Mouse (Mus musculus) cerebellum, postnatal 4 days (tissue): ENCODE data around the gene Fignl2.

Experiments
- DNase-seq, 2 experiments: peaks; one replicate each; pipeline ENCODE4 v3.0.0; 2022; ENCODE audit warnings: low spot score in 2 of 2, mixed read lengths in 1 of 2

The Fignl2 gene

DNA sequence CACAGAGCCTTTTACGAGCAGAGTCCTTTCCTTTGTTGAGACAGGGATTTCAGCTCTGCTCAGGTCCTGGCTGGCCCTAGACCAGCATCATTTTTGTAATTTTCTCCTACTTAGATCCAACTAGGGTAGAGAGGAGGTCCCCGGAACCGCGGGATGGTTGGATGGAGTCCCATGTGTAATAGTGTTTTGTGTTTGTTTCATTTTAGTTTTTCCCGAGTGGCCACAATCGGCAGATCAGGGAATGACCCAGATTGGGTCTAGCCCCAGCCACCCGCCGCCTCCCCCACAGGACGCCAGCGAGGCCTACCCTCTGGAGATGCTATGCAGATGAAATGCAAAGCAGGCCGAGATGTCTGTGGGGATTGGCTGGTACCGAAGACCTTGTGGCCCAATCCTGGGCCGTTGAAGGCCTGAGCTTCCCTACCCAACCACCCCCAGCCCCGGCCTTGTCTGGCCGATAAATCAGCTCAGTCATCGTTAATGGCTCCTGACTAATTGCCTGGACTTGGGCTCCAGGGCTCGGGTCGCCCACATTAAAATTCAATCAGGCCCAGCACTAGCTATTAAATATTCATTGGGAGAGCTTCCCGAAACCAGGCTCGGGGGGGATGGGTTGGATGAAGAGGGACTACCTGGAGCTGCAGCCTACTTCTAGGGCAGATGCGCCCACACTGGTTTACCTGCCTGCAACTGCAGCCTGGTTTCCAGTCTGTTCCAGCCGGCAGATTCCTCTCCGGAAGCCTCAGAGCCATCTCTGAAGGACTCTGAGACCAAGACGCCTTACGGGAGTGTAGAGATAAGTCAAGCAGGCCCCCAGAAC, 14.7 kb upstream of the Fignl2 start:
- DNase-seq: no peak

DNA sequence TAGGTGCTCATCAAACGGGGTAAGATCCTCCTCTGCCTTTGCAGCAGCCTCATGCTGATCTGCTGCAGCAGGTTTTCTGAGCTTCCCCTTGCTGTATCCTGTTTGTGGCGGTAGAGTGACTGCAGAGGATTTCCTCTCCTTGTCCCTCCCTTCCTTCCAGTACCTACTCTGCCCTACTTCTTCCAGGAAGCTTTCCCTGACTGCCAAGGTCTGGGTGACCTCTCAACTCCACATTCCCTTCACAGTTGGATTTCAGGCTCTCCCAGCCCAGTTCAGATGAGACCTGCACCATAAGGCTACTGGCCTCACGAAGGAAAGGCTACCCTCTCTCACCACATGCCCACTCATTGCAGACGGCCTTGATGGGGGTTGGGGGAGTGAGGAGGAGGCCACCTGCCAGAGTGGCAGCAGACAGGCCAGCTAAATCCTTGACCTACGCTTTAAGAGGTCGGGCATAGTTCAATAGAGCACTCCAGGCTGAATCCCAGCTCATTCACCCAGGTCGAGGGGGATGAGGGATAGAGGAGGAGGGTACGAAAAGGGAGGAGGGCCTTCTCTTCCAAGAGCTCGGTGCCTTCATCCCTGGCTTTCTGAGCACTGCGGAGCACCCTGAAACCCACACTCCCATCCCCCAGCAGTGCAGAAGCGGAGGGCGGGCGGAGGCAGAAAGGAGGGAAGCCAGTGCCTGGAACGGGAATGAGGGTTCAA, 13.9 kb upstream of the Fignl2 start:
- no peak for DNase-seq

- DNase-seq: no peak
Observed at GRCm38 (mm10) chr15:101091551-101091950, 13.2 kb upstream of the Fignl2 start.

- DNase-seq: no peak
Observed at GRCm38 (mm10) chr15:101088291-101088690, 9.9 kb upstream of the Fignl2 start.

- no peak for DNase-seq
Observed at GRCm38 (mm10) chr15:101086956-101087355, 8.6 kb upstream of the Fignl2 start.

- DNase-seq: no peak
Observed at GRCm38 (mm10) chr15:101086451-101086850, 8.1 kb upstream of the Fignl2 start.

DNA sequence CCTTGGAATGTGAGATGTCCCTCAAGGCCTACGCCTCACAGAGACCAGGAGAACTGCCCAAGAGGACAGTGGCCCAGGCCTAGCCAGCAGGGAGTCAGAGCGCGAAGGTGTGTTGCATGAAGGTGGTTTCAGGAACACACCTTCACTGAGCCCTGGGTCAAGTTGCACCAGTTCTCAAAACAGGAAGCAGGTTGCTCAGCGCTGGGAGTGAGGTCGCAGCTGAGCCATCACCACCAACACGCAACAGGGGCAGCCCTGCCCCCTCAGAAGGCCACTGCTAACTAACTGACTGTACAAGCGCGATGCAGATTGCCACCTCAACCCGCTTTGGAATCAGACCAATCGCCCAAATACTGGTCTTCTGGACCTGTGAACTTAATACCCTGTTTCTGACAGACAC, 6.1 kb upstream of the Fignl2 start:
- no peak for DNase-seq

- no peak for DNase-seq
Observed at GRCm38 (mm10) chr15:101082236-101082635, 3.9 kb upstream of the Fignl2 start.

DNA sequence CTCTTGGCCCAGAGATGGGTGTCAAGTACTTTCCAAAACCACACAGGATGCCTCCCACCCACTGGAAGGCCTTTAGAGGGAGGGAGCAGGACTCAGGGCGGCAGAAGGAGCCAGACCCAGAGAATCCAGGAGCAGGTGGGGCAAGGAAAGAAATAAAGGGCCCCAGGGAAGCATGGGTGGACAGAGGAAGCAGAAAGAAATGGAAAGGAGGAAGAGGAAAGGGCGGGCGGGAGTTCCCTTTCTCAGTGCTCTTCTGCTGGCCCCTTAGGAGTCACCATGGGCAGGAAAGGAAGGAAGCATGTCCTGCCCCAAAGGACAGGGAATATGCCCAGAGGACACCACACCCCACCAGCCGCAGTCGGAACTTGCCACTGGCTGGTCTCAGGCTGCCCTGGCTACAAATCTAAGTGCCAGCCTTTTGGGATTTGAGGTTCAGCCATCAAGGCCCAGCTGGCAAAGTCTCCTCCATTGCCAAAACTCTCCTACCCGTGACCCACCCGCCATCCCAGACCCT, 2.7 kb upstream of the Fignl2 start:
- DNase-seq: no peak

DNA sequence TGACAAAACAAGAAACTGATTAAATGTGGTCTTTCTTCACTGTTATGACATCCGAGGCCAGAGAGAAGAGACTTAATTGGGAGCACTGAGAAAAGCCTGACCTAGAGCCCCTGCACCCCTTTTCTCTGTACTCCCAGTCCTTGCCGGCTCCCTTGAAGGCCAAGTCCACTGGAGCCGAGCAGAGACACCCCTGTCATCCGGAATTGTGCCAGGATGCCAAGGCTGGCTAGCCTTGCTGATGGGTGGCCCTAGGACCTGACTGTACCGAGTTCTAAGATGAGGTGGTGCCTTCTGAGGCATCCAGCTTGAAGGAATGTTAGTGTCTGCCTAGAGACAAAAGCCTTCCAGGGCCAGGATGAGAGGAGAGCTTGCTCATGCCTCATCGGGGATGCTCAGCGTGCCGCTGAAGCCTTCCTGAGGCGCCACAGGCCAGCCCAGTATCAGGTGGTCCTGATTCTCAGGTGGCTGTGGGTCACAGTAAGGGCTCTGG, 1.7 kb upstream of the Fignl2 start:
- no peak for DNase-seq

GRCm38 (mm10) chr15:101078731-101079156, 377 bp upstream of the Fignl2 start:
- peak; percentile 45 to 56 for DNase-seq

DNA sequence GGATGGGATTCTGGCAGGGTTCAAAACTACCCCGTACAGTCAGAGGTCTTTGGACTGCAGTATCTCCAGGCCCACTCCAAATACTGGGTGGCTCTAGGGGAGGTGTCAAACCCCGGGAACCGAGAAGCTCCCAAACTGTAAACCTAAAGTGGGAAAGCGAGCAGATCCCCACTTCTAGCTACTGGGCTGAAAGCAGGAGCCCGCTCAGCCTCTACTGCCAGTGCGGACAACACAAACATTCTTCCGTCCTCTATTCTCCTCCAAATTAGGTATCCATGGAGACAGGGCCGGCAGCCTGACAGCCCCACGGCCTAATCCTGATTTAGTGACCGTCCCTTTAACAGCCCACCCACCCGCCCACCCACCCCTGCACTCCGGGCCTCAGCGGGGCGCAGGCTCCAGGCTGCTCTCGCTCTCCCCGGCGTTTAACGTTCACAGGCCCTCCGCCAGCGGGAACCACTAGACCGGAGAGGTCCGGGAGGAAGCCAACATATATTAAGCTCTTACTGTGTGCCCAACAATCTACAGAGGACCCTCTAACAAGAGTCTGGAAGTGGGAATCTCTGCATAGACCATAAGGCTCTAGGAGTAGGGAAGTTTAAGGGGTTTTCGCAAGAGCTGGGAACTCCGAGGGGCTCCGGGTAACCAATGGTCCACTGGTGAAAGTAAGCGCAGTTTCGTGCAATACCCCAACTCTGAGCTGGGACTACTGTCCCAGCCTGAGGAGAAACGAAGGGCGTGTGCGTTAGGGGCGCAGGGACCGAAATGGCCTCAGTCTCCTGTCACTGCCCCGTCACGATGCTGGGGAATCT, 1.2 kb downstream of the Fignl2 start:
- DNase-seq: no peak

GRCm38 (mm10) chr15:101076071-101077000, 2.0 kb downstream of the Fignl2 start:
- DNase-seq: peak in 1 of 2 experiments; percentile 40

DNA sequence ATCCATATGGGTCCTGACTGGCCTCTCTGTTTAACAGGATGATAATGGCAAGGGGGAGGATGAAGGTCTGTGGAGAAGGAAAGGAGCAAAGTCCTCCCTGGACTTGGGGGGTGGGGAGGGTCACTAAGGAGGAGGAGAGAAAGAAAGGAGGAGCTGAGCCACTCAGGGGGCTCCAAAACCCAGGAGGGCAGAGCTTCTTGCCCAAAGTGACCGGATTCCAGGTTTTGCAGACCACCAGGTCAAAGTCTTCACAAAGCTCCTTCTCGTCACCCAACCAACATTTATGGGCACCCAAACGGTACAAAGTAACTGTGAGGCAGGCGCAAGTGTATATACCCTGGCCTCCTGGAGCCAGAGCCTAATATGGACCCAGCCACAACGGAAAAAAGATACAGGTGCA, 2.7 kb downstream of the Fignl2 start:
- DNase-seq: no peak

- no peak for DNase-seq
Observed at GRCm38 (mm10) chr15:101075150-101075549, 3.2 kb downstream of the Fignl2 start.

- no peak for DNase-seq
Observed at GRCm38 (mm10) chr15:101074067-101074466, 4.3 kb downstream of the Fignl2 start.

DNA sequence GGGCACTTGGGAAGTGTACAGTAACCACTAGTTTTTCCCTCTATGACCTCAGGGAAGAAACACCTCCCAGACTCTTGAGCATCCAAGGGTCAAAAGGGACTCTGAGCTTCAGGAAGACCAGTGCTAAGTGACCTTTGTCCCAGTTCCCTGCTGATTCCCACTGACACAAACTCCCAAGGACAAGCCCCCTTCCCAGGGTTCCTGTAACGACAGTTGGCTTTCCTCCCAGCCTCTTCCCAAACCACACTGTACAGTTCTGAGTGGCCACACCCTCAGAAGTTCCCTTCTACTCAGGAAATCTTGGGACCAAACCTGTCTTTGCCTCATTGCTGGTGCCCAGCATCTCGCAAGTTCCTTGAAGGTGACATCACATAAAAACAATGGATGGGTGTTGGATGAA, 5.6 kb downstream of the Fignl2 start:
- no peak for DNase-seq

GRCm38 (mm10) chr15:101070762-101071161, 7.6 kb downstream of the Fignl2 start:
- DNase-seq: no peak

DNA sequence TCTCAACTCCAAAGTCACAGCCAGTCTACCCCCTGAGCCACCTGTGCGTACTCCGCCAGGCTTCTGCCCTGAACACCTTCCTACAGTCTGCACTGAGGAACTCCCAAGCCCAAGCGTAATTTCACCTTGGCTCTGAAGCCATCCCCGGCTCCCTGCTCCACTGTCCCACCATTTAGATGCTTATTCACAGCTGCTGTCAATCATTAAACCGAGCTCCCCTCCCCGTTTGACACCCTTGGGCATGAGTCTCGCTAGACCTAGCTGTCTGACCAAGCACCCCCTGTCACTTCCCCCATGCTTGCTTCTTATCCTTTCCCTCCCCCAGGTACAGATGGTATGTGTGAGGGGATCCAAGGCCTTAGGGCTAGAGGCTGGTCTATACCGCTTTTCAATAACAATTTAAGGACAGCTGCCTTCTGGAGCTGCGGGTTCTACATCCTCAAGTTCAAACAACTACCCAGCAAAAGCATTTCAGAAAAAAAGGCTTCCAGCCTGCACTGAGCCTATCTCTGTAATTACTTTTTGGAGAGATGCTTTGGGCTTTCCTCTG, 8.7 kb downstream of the Fignl2 start:
- DNase-seq: no peak

GRCm38 (mm10) chr15:101068671-101069070, 9.7 kb downstream of the Fignl2 start:
- no peak for DNase-seq
